Mouse (Mus musculus) ES-E14 (cell line): ENCODE data around the gene Tcf12.

Experiments
- CHD2 ChIP-seq: IDR thresholded peaks from 2 replicates; pipeline ENCODE4 v1.6.1; 2014; ENCODE audit warnings: mild to moderate bottlenecking, low read depth, low read length, inconsistent platforms
- ZC3H11A ChIP-seq: IDR thresholded peaks from 2 replicates; pipeline ENCODE4 v1.6.1; 2012; ENCODE audit warnings: low read depth, mild to moderate bottlenecking, inconsistent platforms, low read length, borderline replicate concordance
- ZNF384 ChIP-seq: IDR thresholded peaks from 2 replicates; pipeline ENCODE4 v1.6.1; 2012; ENCODE audit warnings: low read depth, low read length, inconsistent platforms

DNA sequence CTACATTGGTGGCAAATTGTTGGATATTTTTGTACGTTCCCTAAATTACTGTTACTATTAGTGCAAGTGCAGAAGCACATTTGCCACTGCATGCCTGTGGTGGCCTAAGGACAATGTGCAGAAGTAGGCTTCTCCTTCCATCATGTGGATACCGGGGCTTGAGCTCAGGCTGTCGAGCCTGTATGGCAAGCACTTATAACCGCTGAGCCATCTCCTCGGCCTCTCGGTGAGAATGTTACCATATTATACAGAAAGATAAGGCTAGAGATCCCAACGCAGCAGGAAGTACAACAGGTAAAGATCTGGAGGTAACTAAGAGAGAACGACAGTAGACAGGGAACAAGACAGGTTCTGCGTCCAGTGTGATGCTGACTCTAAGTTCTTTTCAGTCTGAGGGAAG is 263.8 kb downstream of the Tcf12 start:
- TF ChIP-seq ZNF384 (no peak), ZC3H11A (no peak), CHD2 (no peak)
